Mouse (Mus musculus): ENCODE measurements around the gene Ccdc148. TPM values are rescaled to one million over a fixed set of nuclear protein-coding genes. Genes with fewer than 3 reads are reported as not detected.

Gene Ccdc148
- polyA plus RNA-seq, 1 experiment from 2014 or later, result 0.75 TPM

- Histone ChIP-seq H3K4me2 (ENCODE audit: low read depth, low read length) (no peak overlapping the region), H3K27me3 (ENCODE audit: insufficient read depth, low read length) (no peaks in the 10 kb centered on the region), H3K9ac (replicated peaks) (no peak overlapping the region), H3K36me3 (replicated peaks; ENCODE audit: insufficient read depth, low read length) (no peaks in the 10 kb centered on the region), H3K4me1 (ENCODE audit: insufficient read depth) (peaks cover 4% of the 10 kb centered on the region; the same call in 1 of the 2 replicates), H3K9me3 (ENCODE audit: low read length) (no peaks in the 10 kb centered on the region), H3K27ac (ENCODE audit: low read depth) (no peak overlapping the region), H3K4me3 (ENCODE audit: low read depth, low read length) (no peak overlapping the region)
- ATAC-seq (no peak), DNase-seq (no peak)
- no peak for TF ChIP-seq EP300 (IDR thresholded peaks at IDR 0.05; ENCODE audit: low read depth)
- no peak for TF ChIP-seq CTCF (IDR thresholded peaks at IDR 0.05; ENCODE audit: low read depth)
These were observed 5.1 kb downstream of the Ccdc148 start for GRCm38 (mm10) chr2:59155428-59155827.

GRCm38 (mm10) chr2:59131044-59131443 is 29.4 kb downstream of the Ccdc148 start:
- peak overlapping the region; percentile 0; the same call in 1 of the 2 replicates for H3K4me2 ChIP-seq (ENCODE audit: low read depth, low read length)

GRCm38 (mm10) chr2:59129821-59130220 is 30.7 kb downstream of the Ccdc148 start:
- Histone ChIP-seq H3K27ac (ENCODE audit: low read depth) (no peak overlapping the region), H3K9me3 (ENCODE audit: low read length) (no peaks in the 10 kb centered on the region), H3K9ac (replicated peaks) (no peak overlapping the region), H3K4me1 (ENCODE audit: insufficient read depth) (no peaks in the 10 kb centered on the region), H3K27me3 (ENCODE audit: insufficient read depth, low read length) (no peaks in the 10 kb centered on the region), H3K4me3 (ENCODE audit: low read depth, low read length) (no peak overlapping the region), H3K4me2 (ENCODE audit: low read depth, low read length) (no peak overlapping the region), H3K36me3 (replicated peaks; ENCODE audit: insufficient read depth, low read length) (no peaks in the 10 kb centered on the region)
- DNase-seq, result no peak
- WGBS (ENCODE audit: insufficient replicate concordance), result 67% methylated on average over 8 of the region's 8 CpGs
- no peak for ATAC-seq
- no peak for TF ChIP-seq EP300 (IDR thresholded peaks at IDR 0.05; ENCODE audit: low read depth)
- TF ChIP-seq CTCF (IDR thresholded peaks at IDR 0.05; ENCODE audit: low read depth), result no peak

More at GRCm38 (mm10) chr2:59131044-59131443, 29.4 kb downstream of the Ccdc148 start:
- Histone ChIP-seq H3K4me1 (ENCODE audit: insufficient read depth) (no peaks in the 10 kb centered on the region), H3K4me3 (ENCODE audit: low read depth, low read length) (no peak overlapping the region), H3K9me3 (ENCODE audit: low read length) (no peaks in the 10 kb centered on the region), H3K27me3 (ENCODE audit: insufficient read depth, low read length) (no peaks in the 10 kb centered on the region), H3K36me3 (replicated peaks; ENCODE audit: insufficient read depth, low read length) (no peaks in the 10 kb centered on the region), H3K27ac (ENCODE audit: low read depth) (peak overlapping the region; percentile 86), H3K9ac (replicated peaks) (no peak overlapping the region)
- ATAC-seq, result peak; percentile 91
- TF ChIP-seq CTCF (IDR thresholded peaks at IDR 0.05; ENCODE audit: low read depth) (no peak), EP300 (IDR thresholded peaks at IDR 0.05; ENCODE audit: low read depth) (peak; percentile 43)
- DNase-seq, result peak; percentile 33
- 60% methylated on average over 8 of the region's 8 CpGs for WGBS (ENCODE audit: insufficient replicate concordance)

GRCm38 (mm10) chr2:59129023-59129422 is 31.5 kb downstream of the Ccdc148 start:
- 39% methylated on average over 7 of the region's 7 CpGs for WGBS (ENCODE audit: insufficient replicate concordance)
- H3K4me2 ChIP-seq (ENCODE audit: low read depth, low read length), result no peak overlapping the region

GRCm38 (mm10) chr2:59055615-59056145 is 104.8 kb downstream of the Ccdc148 start:
- TF ChIP-seq CTCF (IDR thresholded peaks at IDR 0.05; ENCODE audit: low read depth) (no peak), EP300 (IDR thresholded peaks at IDR 0.05; ENCODE audit: low read depth) (no peak)
- no peak for ATAC-seq
- Histone ChIP-seq H3K9ac (replicated peaks) (no peak overlapping the region), H3K4me2 (ENCODE audit: low read depth, low read length) (no peak overlapping the region), H3K36me3 (replicated peaks; ENCODE audit: insufficient read depth, low read length) (no peaks in the 10 kb centered on the region), H3K4me3 (ENCODE audit: low read depth, low read length) (no peak overlapping the region), H3K27ac (ENCODE audit: low read depth) (no peak overlapping the region), H3K4me1 (ENCODE audit: insufficient read depth) (no peaks in the 10 kb centered on the region), H3K27me3 (ENCODE audit: insufficient read depth, low read length) (no peaks in the 10 kb centered on the region), H3K9me3 (ENCODE audit: low read length) (no peaks in the 10 kb centered on the region)
- WGBS (ENCODE audit: insufficient replicate concordance), result 73% methylated on average over 5 of the region's 5 CpGs
- DNase-seq, result no peak

More at GRCm38 (mm10) chr2:59129023-59129422, 31.5 kb downstream of the Ccdc148 start:
- no peak for TF ChIP-seq EP300 (IDR thresholded peaks at IDR 0.05; ENCODE audit: low read depth)
- no peak for TF ChIP-seq CTCF (IDR thresholded peaks at IDR 0.05; ENCODE audit: low read depth)
- Histone ChIP-seq H3K36me3 (replicated peaks; ENCODE audit: insufficient read depth, low read length) (no peaks in the 10 kb centered on the region), H3K27ac (ENCODE audit: low read depth) (no peak overlapping the region), H3K9ac (replicated peaks) (no peak overlapping the region), H3K4me3 (ENCODE audit: low read depth, low read length) (no peak overlapping the region), H3K9me3 (ENCODE audit: low read length) (no peaks in the 10 kb centered on the region), H3K27me3 (ENCODE audit: insufficient read depth, low read length) (no peaks in the 10 kb centered on the region), H3K4me1 (ENCODE audit: insufficient read depth) (no peaks in the 10 kb centered on the region)
- DNase-seq, result no peak
- no peak for ATAC-seq

DNA sequence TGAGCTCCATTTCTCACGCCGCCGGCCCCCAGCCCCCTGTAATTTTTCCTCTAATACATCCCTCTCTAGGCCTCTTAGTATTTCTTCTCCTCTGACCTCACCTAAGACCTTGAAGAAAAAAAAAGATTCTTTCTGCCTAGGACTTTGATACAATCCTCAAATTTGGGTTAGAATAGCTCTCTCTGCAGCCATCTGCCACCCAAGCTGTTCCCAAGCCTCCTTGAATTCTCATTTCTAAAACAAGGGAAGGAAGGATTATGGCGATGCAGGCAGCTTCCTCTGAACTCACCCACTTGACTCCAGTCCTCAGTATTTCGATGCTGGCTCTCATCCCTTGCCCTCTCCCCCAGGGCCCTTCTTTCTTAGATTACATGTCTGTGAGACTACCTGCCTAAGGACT is 106.1 kb downstream of the Ccdc148 start:
- no peaks in the 10 kb centered on the region for H3K4me1 ChIP-seq (ENCODE audit: insufficient read depth)
- H3K27ac ChIP-seq (ENCODE audit: low read depth), result no peak overlapping the region
- H3K9ac ChIP-seq (replicated peaks), result no peak overlapping the region
- WGBS (ENCODE audit: insufficient replicate concordance), result 75% methylated on average over 5 of the region's 5 CpGs
- no peak overlapping the region for H3K4me2 ChIP-seq (ENCODE audit: low read depth, low read length)
- H3K36me3 ChIP-seq (replicated peaks; ENCODE audit: insufficient read depth, low read length), result no peaks in the 10 kb centered on the region
- ATAC-seq (no peak), DNase-seq (no peak)
- no peak overlapping the region for H3K4me3 ChIP-seq (ENCODE audit: low read depth, low read length)
- TF ChIP-seq EP300 (IDR thresholded peaks at IDR 0.05; ENCODE audit: low read depth) (no peak), CTCF (IDR thresholded peaks at IDR 0.05; ENCODE audit: low read depth) (no peak)
- H3K27me3 ChIP-seq (ENCODE audit: insufficient read depth, low read length), result no peaks in the 10 kb centered on the region
- H3K9me3 ChIP-seq (ENCODE audit: low read length), result no peaks in the 10 kb centered on the region

Data from liver, postnatal 0 days (tissue).